Mouse (Mus musculus) adrenal gland (tissue): ENCODE measurements around the gene Olfr1250.
"Not testable (repeated sequence)": the region's sequence is repeated elsewhere in the genome, so short reads cannot be mapped to it uniquely, and the experiment has no call there.

Experiments used
- intact Hi-C: fragments of 180-260 bp; cut with DNase I; formaldehyde crosslinking; loops from one replicate; pipeline ENCODE4 v1.15.1; 2025
- long read RNA-seq, 2 experiments: library from polyadenylated mRNA; unstranded; transcript quantifications; one replicate each; pipeline ENCODE4 v2.0.0; 2020; ENCODE audit warnings: borderline replicate concordance in 1 of 2; ENCODE audit not compliant: insufficient replicate concordance in 1 of 2

Gene Olfr1250
- long read RNA-seq, experiment 1 = 0 reads
- long read RNA-seq, experiment 2 = 0 reads

DNA sequence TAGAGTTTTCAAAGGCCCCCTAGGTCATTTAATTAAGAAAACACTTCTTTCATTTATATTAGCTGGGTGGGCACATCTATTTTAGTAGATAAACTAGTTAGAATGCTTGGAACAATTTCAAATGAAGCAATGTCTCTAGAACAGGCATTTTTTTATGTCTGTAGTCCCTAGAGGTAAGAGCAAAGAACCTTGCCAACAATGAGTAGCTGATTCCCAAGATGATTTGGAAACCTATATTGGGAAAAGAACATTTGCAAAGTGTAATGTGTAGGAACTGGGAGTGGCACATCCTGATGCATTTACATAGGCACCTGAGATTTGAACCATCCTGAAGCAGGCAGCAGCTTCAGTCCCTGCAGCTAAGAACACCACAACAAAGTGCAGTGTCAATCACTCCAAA is at the start of gene Olfr1250:
Olfr1250 (minus strand) TSS at position 101 of the 400 bp plus-strand sequence.
- intact Hi-C loops = no loop called here

DNA sequence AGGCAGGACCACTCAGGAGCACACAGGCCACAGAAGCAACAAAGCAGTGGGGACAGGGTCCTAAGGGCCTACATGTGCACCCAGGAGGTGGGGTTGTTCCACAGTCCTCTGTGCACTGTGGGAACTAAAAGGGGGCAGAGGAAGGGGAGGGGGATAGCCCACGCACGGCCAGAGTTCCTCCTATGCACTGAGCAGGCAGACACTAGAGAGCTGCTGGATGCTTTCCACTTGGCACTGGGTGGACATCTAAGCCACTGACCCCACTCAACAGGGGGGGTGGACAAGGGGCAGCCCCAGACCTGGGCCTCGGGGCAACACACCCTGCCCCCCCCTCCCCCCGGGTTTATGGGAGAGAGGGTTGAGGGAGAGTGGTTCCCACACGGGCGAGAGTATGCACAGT is 30.7 kb upstream of the Olfr1250 start:
- intact Hi-C loops = no loop called here

DNA sequence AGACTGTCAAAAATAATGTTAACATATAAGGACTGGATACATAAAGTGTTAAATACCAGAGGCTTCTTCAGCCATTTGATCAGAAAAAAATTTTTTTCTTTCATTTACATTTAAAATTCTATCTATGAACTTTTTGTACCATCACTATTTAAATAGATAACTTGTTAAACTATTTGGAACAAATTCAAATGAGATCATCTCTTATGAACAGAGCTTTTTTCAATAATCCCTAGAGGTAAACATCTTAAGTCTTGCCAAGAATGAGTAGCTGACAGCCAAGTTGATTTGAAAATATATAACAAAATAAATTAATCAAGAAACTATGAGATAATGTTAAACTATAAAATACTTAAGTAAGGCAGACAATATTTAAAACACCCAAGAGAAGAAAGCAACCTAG is 10.6 kb upstream of the Olfr1250 start, which contains the start of gene Olfr1251:
Olfr1251 (minus strand) TSS at position 101 of the 400 bp plus-strand sequence.
- intact Hi-C loops = no loop called here

DNA sequence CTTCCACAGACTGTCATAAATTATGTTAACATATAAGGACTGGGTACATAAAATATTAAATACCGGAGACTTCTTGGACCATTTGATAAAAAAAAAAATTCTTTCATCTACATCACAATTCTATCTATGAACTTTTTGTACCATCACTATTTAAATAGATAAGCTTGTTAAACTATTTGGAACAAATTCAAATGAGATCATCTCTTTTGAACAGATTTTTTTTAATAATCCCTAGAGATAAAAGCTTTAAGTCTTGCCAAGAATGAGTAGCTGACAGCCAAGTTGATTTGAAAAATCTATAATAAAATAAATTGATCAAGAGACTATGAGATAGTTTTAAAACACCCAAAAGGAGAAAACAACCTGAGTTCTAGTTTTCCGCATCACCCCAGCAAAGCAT is 26.4 kb downstream of the Olfr1250 start, which contains the start of gene Olfr1249:
Olfr1249 (minus strand) TSS at position 101 of the 400 bp plus-strand sequence.
- intact Hi-C loops = no loop called here

DNA sequence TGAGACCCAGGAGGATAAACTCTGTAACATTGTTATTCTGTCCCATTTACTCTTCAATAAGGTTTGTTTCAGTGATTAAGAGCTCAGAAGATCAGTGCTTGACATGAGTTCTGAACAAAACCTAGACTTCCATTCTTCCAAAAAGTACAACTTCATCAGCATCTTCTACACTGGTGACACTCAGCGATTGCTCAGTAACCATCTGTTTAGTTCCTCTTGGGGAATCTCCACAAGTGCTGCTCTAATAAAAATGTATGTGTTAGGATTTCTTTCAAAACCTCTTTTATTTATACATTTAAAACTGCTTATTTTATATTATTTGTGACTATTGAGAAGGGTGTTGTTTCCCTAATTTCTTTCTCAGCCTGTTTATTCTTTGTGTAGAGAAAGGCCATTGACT is 43.1 kb downstream of the Olfr1250 start, which contains the start of gene Olfr1248:
Olfr1248 (minus strand) TSS at position 101 of the 400 bp plus-strand sequence.
- intact Hi-C loops = not testable (repeated sequence)

DNA sequence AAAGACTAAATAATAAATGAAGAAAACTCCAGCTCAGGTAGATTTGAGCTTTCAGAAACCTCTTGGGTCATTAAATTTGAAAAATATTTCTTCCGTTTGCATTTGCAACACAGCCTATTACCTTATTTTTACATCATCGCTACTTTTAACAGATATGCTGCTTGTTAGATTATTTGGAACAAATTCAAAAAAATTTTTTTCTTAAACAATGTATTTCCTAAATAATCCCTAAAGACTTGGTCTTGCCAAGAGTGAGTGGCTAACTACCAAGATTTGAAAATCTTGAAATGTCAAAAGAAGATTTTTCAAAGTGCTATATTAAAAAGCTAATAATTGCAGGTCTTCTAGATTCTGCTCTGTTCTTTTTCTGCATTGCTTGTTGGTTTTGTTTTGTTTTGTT is 47.2 kb downstream of the Olfr1250 start, which contains the start of gene Olfr1247:
Olfr1247 (minus strand) TSS at position 101 of the 400 bp plus-strand sequence.
- intact Hi-C loops = no loop called here
